Mouse (Mus musculus) liver, adult 2 months (tissue): ENCODE data around the gene Obscn. TPM values are rescaled to one million over a fixed set of nuclear protein-coding genes. Genes with fewer than 3 reads are reported as not detected.

Experiments
- DNase-seq: peaks from one replicate; pipeline ENCODE4 v3.0.0-alpha.2; 2011; ENCODE audit warnings: low read depth, low spot score; ENCODE audit errors: extremely low read depth
- H3K27ac ChIP-seq: fragments of 200-500 bp; replicated peaks from 2 replicates; pipeline ENCODE4 v1.5.1; 2012; ENCODE audit warnings: low read depth, mild to moderate bottlenecking, control low read depth, inconsistent platforms, low read length; ENCODE audit not compliant: insufficient read depth
- H3K27me3 ChIP-seq: fragments of 200-500 bp; 2 replicates; pipeline ENCODE4 v1.6.1; 2012; ENCODE audit warnings: mild to moderate bottlenecking, moderate library complexity, low read length, inconsistent platforms; ENCODE audit not compliant: control insufficient read depth, insufficient read depth
- H3K36me3 ChIP-seq: fragments of 200-500 bp; 2 replicates; pipeline ENCODE4 v1.6.1; 2012; ENCODE audit warnings: low read length, inconsistent platforms; ENCODE audit not compliant: control insufficient read depth, insufficient read depth
- H3K4me1 ChIP-seq: fragments of 200-500 bp; 2 replicates; pipeline ENCODE4 v1.6.1; 2011; ENCODE audit warnings: low read length; ENCODE audit not compliant: control insufficient read depth, insufficient read depth
- H3K4me3 ChIP-seq: fragments of 200-500 bp; 2 replicates; pipeline ENCODE4 v1.5.1; 2011; ENCODE audit warnings: low read depth, mild to moderate bottlenecking, control low read depth, low read length, moderate library complexity; ENCODE audit not compliant: insufficient read depth
- H3K79me2 ChIP-seq: fragments of 200-500 bp; 2 replicates; pipeline ENCODE4 v1.6.1; 2012; ENCODE audit warnings: inconsistent platforms, mild to moderate bottlenecking, low read length, moderate library complexity; ENCODE audit not compliant: control insufficient read depth, insufficient read depth
- H3K9ac ChIP-seq: fragments of 200-500 bp; 2 replicates; pipeline ENCODE4 v1.6.1; 2012; ENCODE audit warnings: low read depth, mild to moderate bottlenecking, control low read depth, inconsistent platforms, low read length
- CTCF ChIP-seq: fragments of 200-500 bp; IDR thresholded peaks from 2 replicates; pipeline ENCODE4 v1.5.1; 2011; ENCODE audit warnings: low read depth, low read length, control low read depth
- POLR2A ChIP-seq: fragments of 200-500 bp; IDR thresholded peaks from 2 replicates; pipeline ENCODE4 v1.6.1; 2011; ENCODE audit warnings: low read length, control low read depth; ENCODE audit not compliant: insufficient read depth; ENCODE audit errors: extremely low read depth
- WGBS: fragments of 180-500 bp; shearing (Covaris S2); methylation state at CpG from one replicate; pipeline ENCODE4 v1.1.7; 2018; 5-methylcytosine and 5-hydroxymethylcytosine counted together
- polyA plus RNA-seq: library from polyadenylated mRNA; depleted of rRNA; stranded (reverse); fragments of >200 nt; gene quantifications from 2 replicates; pipeline ENCODE4 v1.2.3, GENCODE M21; 2012
- total RNA-seq: library from RNA; depleted of rRNA; stranded (reverse); fragments of >200 nt; gene quantifications from 2 replicates; pipeline ENCODE4 v1.2.3, GENCODE M21; 2014

Gene Obscn
- total and polyA plus RNA-seq, 2 experiments, result 0.07 to 0.83 TPM

GRCm38 (mm10) chr11:58959186-58959825 is 176.9 kb downstream of the Obscn start:
- H3K36me3 ChIP-seq, result 0 out of 2 replicates have a peak, but pooled peaks cover 2% of the 10 kb centered on the region
- 0 out of 2 replicates have a peak, but pooled peaks cover 5% of the 10 kb centered on the region for H3K27me3 ChIP-seq
- no peak overlapping the region for H3K27ac ChIP-seq
- peaks cover 2% of the 10 kb centered on the region; the same call in 1 of the 2 replicates for H3K79me2 ChIP-seq
- peak; percentile 48 for DNase-seq
- no peak overlapping the region for H3K4me3 ChIP-seq
- H3K9ac ChIP-seq, result no peak overlapping the region
- no peak for TF ChIP-seq POLR2A
- TF ChIP-seq CTCF, result no peak
- WGBS, result 40% methylated on average over 15 of the region's 15 CpGs
- peaks cover 3% of the 10 kb centered on the region; the same call in 1 of the 2 replicates for H3K4me1 ChIP-seq

- H3K4me3 ChIP-seq, result no peak overlapping the region
- H3K27me3 ChIP-seq, result 0 out of 2 replicates have a peak, but pooled peaks cover 5% of the 10 kb centered on the region
- H3K79me2 ChIP-seq, result peaks cover 2% of the 10 kb centered on the region; the same call in 1 of the 2 replicates
- 93% methylated on average over 6 of the region's 6 CpGs for WGBS
- peaks cover 7% of the 10 kb centered on the region; the same call in 1 of the 2 replicates for H3K4me1 ChIP-seq
- DNase-seq, result no peak
- 0 out of 2 replicates have a peak, but pooled peaks cover 2% of the 10 kb centered on the region for H3K36me3 ChIP-seq
- H3K27ac ChIP-seq, result no peak overlapping the region
- TF ChIP-seq POLR2A (no peak), CTCF (no peak)
- H3K9ac ChIP-seq, result no peak overlapping the region
Observed at GRCm38 (mm10) chr11:58958536-58958935, 177.7 kb downstream of the Obscn start.

GRCm38 (mm10) chr11:58957226-58957914 is 178.8 kb downstream of the Obscn start:
- no peak for DNase-seq
- H3K4me1 ChIP-seq, result peaks cover 9% of the 10 kb centered on the region; the same call in 1 of the 2 replicates

GRCm38 (mm10) chr11:58955868-58956257 is 180.3 kb downstream of the Obscn start:
- Histone ChIP-seq H3K36me3 (0 out of 2 replicates have a peak, but pooled peaks cover 2% of the 10 kb centered on the region), H3K27me3 (no peaks in the 10 kb centered on the region), H3K79me2 (peaks cover 2% of the 10 kb centered on the region; the same call in 1 of the 2 replicates), H3K4me1 (peaks cover 9% of the 10 kb centered on the region; the same call in 1 of the 2 replicates), H3K4me3 (peak overlapping the region; percentile 80; the same call in 1 of the 2 replicates), H3K9ac (peak overlapping the region; percentile 65), H3K27ac (no peak overlapping the region)
- DNase-seq, result no peak
- 34% methylated on average over 8 of the region's 8 CpGs for WGBS
- TF ChIP-seq POLR2A, result no peak
- TF ChIP-seq CTCF, result no peak

More at GRCm38 (mm10) chr11:58957226-58957914, 178.8 kb downstream of the Obscn start:
- Histone ChIP-seq H3K27ac (no peak overlapping the region), H3K36me3 (0 out of 2 replicates have a peak, but pooled peaks cover 2% of the 10 kb centered on the region), H3K4me3 (no peak overlapping the region), H3K9ac (no peak overlapping the region), H3K79me2 (peaks cover 2% of the 10 kb centered on the region; the same call in 1 of the 2 replicates), H3K27me3 (0 out of 2 replicates have a peak, but pooled peaks cover 5% of the 10 kb centered on the region)
- WGBS, result 89% methylated on average over 5 of the region's 5 CpGs
- TF ChIP-seq POLR2A, result no peak
- no peak for TF ChIP-seq CTCF

GRCm38 (mm10) chr11:58955143-58955867 is 180.9 kb downstream of the Obscn start:
- Histone ChIP-seq H3K27ac (peak overlapping the region; percentile 78), H3K79me2 (peaks cover 2% of the 10 kb centered on the region; the same call in 1 of the 2 replicates), H3K27me3 (no peaks in the 10 kb centered on the region), H3K9ac (peak overlapping the region; percentile 76), H3K4me3 (peak overlapping the region; percentile 80), H3K4me1 (peaks cover 9% of the 10 kb centered on the region; the same call in 1 of the 2 replicates), H3K36me3 (0 out of 2 replicates have a peak, but pooled peaks cover 2% of the 10 kb centered on the region)
- DNase-seq, result no peak
- no peak for TF ChIP-seq POLR2A
- TF ChIP-seq CTCF, result no peak
- 1% methylated on average over 20 of the region's 20 CpGs for WGBS
